Mouse (Mus musculus) 3T3-L1 (cell line): ENCODE data around the gene Rrp1b.
"Not testable (repeated sequence)": the region's sequence is repeated elsewhere in the genome, so short reads cannot be mapped to it uniquely, and the experiment has no call there.

Experiments
- DNase-seq: peaks from one replicate; pipeline ENCODE4 v3.0.0-alpha.2; 2015; ENCODE audit warnings: low read depth, low spot score

Gene Rrp1b

DNA sequence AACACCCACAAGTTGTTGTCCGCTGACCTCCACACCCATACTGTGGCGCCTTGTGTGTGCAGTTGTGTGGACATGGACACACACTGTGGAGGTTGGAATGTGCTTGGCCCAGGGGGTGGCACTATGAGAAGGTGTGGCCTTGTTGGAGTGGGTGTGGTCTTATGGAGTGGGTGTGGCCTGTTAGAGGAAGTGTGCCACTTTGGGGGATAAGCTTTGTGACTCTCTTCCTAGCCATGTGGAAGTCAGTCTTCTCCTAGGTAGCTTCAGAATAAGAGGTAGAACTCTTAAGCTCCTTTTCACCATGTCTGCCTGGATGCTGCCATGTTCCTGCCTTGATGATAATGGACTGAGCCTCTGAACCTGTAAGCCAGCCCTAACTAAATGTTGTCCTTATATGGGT lies 51.2 kb downstream of the Rrp1b start:
- no peak for DNase-seq

DNA sequence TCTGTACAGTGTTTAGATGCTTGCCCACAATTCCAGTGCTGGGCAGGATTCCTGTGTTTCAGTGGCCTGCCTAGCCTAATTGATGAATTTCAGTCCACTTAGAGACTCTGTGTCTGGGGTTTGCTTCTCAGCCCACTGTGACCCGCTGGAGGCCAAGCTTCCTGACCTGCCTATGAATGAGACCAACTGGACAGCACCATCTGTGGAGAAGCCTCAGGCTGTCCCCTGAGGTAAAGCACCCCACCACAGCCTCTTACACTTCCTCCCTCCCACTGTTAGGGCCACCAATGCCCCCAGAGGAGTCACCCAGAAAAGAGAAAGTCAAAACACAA lies 55.1 kb downstream of the Rrp1b start:
- no peak for DNase-seq

DNA sequence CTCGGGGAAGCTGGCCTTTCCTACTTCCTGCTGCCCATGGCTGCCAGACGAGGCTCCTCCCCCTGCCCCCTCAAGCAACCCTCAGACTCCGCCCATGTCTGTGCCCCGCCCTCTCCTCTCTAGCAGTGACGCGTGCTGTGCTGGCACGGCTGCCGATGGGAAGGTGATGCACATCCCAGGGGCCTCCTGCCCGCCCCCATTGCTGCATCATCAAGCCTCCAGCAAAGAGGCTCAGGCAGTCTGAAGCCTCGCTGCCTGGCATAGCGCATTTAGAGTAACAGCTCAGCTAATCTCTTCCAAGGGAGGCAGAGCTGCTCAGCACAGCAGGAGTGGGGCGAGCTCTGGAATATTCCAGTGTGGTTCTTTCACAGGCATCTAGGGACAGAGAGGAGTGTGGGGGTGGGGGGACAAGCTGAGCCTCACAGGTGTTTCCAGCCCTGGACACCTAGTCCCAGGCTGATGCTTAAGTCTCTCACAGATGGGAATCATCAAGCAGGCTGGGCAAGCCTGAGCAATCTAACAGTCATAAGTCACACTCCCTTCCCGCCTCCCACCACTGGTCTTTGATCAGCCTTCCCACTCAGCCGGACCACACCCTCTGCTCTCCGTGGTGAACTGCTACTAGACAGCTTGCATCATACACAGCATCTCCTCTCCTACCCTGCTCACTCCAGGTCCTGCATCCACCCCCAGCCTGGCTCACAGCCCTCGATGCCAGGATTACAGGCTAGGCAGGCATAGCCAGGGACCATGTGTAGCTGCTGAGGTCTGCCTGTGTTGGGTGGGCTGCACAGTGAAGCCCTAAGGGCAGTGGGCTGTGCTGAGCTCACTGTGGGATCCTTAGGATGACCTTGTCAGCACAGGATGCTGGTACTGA lies 55.7 kb downstream of the Rrp1b start:
- peak; percentile 97 for DNase-seq

DNA sequence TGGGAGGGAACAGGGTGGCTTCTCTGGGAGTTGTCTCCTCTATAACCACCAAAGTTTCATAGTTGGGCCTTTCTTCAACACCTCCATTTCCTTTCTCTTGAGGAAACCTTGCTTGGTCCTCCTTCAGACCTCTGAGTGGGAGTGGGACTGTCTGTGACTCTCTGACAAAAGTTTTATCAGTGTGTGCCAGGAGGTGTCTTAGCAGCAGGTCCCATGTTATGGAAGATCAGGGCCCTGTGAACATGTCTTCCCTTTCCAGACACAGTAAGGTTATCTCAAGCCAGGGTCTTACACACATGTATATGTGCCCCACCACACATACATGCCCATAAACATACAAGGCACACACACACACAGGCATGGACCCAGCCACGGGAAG lies 56.3 kb downstream of the Rrp1b start:
- DNase-seq, result no peak

DNA sequence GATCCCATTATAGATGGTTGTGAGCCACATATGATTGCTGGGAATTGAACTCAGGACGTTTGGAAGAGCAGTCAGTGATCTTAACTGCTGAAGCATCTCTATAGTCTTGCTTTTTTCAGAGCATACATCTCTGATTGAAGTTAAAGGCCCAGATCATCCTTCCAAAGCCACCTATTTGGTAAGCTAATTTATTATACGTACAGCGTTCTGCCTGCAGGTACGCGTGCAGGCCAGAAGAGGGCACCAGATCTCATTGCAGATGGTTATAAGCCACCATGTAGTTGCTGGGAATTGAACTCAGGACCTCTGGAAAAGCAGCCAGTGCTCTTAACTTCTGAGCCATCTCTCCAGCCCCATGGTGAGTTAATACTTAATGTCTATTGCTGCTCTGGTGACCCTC lies 57.0 kb downstream of the Rrp1b start:
- DNase-seq, result no peak

DNA sequence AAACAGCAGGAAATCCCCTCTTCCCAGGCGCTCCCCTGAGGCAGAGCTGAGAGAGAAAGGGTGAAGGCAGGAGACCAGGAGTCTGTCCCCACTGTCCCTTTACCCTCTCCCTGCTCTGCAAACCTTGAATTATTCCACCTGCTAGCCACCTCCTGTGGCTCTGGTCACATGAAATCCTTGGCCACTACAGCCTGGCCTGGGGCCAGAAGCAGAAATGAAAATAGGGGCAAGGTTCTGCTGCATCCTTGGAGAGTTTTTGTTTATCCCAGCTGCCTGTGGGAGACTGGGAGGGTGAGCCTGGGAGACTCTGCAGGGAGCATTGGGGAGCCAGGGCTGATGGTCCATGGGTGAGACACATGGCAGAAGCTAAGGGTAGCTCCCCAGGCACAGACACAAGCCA lies 61.8 kb downstream of the Rrp1b start:
- DNase-seq, result no peak

DNA sequence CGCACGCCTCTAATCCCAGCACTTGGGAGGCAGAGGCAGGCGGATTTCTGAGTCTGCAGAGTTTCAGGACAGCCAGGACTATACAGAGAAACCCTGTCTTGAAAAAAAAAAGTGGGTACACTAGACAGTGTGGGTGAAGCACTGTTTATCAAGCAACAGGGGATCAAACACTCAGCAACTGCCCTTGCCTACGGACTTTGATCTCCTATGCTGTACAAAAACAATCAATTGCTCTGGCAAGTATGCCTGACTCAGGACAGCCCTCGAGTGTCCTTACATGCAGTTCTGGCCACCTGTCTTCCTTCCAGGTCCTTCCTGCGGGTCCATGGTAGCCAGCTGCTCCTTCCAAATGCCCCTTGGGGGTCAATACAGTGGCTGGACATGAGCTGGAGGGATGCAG lies 63.0 kb downstream of the Rrp1b start:
- not testable (repeated sequence) for DNase-seq

DNA sequence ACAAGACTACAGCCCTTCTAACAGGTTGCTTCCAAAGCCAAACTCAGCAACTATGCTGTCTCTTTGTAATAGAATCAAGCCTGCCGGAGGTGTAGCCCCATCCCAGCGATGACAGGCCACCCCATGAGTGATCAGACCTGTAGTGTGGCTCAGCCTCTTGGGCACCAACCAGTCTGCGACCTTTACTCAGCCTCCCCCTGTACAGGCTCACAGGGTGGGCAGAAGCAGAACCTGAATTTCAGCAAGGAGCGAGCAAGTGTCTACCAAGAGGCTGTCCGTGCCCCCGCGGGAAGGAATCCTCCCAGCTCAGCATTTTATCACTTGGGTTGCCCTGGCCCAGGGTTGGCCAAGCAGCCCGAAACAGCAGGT lies 63.7 kb downstream of the Rrp1b start:
- no peak for DNase-seq

DNA sequence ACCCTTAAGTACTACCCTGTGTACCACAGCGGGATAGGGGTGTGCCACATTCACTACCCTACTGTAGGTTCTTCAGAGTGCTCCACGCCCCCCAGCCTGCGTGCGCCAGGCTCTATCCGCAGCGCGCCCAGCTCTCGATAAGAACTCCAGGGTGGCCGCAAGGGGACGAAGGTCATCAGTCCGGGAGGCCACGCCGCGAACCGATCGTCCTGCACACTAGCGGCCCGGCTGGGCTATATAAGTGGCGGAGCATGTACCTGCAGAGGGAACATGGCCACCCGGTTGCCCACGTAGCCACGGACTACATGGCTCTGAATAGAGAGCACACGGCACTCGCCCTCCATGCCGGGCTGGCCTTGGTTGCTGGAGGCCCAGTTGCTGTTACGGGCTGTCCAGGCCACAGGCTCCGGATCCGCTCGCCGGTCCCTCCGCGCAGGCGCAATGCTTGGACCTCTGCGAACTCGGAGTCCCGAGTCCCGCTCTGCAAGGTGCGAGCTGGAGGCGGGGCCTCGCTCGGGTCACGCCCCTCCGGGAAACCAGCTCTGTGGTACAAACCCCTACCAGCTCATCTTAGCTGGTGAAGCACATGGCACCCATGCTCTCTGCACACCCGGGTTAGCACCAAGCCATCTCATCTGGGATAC lies 64.2 kb downstream of the Rrp1b start:
- no peak for DNase-seq

DNA sequence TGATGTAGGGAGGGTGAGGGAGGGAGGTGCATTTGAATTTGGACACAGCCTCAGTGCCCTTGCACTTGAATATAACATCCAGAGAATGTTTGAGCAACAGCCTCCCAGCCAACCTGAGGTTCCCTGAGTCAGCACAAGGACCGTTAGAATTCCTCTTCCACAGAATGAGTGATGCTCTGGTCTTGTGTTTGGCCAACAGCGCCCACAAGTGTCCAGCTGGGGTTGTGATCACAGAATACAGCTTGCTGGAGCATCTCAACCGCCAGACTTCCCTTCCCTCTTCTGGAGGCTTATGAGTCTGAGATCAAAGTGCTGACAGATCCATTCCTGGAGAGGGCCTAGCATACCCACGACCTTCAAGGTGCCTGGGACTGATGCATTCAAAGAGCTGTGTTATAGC lies 67.2 kb downstream of the Rrp1b start:
- peak; percentile 53 for DNase-seq

DNA sequence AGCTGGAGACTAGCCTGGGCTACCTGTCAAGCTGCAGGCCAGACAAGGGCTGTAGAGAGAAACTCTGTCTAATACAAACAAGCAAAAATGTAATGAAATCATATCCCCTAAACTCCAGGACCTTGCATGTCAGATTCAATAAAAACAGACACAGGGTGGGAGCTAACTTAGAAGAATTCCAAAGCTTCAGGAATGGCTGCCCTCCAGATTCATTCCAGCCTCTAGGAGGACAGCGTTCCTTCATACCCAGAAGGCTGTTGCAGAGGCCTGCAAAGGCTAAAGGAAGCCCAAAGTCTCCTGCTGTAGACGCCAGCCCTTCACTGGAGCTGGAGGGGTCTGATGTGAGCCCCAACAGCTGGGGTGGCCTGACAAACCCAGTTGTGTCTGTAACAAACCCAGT lies 70.5 kb downstream of the Rrp1b start:
- DNase-seq, result no peak

DNA sequence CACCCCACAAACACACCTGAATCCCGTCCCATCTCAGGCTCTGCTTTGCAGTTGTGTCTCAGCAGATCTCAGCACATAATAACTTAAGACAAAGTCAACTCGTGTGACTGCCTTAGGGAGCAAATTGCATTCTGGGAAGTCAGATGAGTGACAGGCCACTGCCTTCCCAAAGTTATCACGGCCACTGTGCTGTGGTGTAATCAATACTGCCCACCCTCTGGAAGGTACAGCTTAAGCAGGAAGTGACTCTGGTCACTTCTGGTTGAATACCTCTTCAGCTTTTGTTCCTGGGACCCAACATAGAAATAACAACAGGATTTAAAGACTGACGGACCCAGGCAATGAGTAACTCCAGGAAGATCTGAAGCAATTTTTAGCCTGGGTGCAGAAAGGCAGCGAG lies 72.0 kb downstream of the Rrp1b start:
- DNase-seq, result no peak

DNA sequence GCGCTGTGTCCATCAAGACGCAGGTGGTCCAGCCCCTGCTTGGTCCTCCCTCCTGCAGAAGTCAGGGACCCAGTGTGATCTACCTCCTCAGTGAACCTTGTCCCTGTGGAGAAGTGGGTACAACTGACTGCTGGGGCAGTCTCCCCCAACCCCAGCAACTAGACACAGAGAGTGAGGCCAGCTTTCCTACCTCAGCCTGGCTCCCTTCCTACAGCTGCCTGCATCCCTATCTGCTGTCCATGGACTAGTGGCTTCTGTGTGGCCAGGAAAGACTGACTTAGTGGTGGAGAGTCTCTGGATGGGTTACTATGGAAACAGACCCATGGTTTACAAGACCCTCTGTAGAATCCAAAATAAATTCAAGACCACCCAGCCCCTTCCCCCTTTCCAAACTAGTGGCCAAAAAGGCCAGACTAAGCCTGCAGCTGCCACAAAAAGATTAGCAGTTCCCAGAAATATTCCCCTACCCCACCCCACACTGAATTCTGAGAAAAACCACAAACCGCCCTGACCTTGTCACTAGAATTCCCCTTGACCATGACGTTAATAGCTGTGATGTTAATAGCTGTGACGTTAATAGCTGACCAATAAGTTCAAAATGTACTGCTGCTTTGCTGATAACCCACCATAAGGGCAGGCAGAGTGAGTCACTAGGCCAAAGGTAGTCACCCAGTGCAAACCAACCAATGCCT lies 72.6 kb downstream of the Rrp1b start:
- peak; percentile 71 for DNase-seq

DNA sequence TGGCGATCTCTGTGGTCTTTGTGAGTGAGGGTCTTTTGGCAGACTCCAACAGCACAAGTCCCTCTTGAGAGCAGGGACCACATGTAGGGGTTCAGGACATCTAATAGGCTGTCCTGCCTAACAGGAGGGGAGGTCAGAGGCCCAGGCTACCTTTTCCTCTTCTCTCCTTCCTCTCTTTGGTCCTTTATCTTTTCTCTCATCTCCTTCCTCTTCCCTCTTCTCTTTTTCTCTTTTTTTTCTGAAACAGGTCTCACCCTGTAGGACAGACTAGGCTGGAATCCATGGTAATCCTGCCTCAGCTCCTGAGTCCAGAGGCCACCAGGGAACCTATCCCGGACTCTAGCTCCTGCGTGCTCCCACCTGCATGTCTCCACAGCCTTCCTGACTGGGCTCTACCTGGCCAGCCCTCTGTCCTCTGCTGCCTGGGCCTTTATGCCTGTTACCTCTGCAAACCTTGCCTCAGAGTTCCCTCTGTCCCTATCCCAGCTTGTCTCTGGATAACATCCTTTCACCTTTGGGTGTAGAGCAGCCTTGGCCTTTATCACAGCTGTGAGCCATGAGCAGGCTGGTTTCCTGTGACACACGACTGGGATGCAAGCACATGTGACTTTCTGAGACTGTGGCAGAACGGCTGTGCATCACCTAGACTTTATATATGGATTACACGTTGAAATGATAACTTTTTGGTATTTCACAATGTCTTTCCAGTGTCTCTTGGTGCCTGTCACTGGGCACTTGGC lies 73.5 kb downstream of the Rrp1b start:
- no peak for DNase-seq

DNA sequence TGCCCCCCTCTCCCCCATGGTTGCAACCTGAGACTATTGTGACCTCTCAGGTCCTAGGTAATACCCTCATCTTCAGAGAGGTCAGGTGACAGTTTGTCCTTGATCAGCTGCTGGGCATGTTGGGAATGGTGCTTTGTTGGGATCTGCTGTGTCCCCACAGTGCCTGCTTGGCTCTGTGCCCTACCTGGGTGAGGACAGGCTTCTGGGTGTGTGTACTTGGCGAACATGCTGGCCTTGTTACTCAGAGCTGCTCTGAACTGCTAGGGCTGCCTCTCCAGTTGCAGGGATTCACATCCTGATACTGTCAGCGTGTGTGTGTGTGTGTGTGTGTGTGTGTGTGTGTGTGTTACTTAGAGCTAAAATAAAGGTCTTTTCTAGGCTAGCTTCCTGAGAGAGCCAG lies 74.5 kb downstream of the Rrp1b start:
- peak; percentile 74 for DNase-seq

DNA sequence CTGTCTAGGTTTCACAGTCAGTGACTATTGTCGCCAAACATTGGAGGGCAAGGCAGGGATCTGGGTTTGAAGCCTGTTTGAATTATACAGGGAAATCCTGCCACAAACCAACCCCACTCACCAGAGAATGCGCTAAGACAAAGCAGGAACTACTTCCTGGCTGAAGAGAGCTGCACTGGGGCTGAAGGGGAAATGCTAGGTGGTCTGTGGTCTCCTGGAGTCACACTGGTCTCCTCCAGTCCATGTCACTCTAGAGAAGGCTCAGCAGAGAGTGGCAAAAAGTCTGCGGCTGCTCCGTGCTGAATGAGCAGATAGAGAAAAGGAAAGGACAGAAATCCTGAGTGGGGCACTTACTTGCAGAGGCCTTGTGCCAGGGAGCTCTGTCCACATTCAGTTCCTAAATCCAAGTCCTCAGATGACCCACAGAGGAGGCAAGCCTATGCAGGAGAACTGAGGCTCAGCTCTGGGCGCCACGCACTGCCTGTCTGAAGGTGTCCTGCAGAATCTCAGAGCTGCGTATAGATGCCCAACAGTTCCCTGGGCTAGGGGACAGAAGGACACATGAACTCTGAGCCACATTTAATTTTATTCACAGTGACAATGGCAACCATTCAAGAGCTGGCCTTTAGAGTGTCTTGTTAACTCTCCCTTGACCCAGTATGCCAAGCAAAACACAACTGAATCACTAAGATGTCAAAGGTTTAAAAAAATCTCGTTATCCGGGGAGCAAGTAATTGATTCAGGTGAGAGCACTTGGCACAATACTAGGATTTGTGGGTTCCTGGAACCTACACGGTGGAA lies 75.3 kb downstream of the Rrp1b start:
- no peak for DNase-seq
